Mouse (Mus musculus) spleen, adult 18-20 months (tissue): ENCODE measurements around the gene Clcn7.
"Not testable (repeated sequence)": the region's sequence is repeated elsewhere in the genome, so short reads cannot be mapped to it uniquely, and the experiment has no call there.

Experiments used
- DNase-seq, 2 experiments: peaks; one replicate each; pipeline ENCODE4 v3.0.0; 2022; ENCODE audit warnings: mixed read lengths in 2 of 2

The Clcn7 gene

GRCm38 (mm10) chr17:25133275-25133698, at the start of gene Clcn7:
Gene Clcn7 (plus strand): TSS chr17:25133391.
- peak; percentile 84 to 88 for DNase-seq

- DNase-seq: no peak
Observed at GRCm38 (mm10) chr17:25083444-25083931, 49.7 kb upstream of the Clcn7 start, which contains the start of gene Tmem204. Gene Tmem204 (minus strand): TSS chr17:25083591.

- no peak for DNase-seq
Observed at GRCm38 (mm10) chr17:25084835-25085385, 48.3 kb upstream of the Clcn7 start.

- DNase-seq: no peak
Observed at GRCm38 (mm10) chr17:25086724-25087123, 46.5 kb upstream of the Clcn7 start.

- DNase-seq: no peak
Observed at GRCm38 (mm10) chr17:25089158-25089557, 44.0 kb upstream of the Clcn7 start.

GRCm38 (mm10) chr17:25090450-25090849, 42.7 kb upstream of the Clcn7 start:
- DNase-seq: no peak

- DNase-seq: no peak
Observed at GRCm38 (mm10) chr17:25096221-25096620, 37.0 kb upstream of the Clcn7 start.

- no peak for DNase-seq
Observed at GRCm38 (mm10) chr17:25100052-25100451, 33.1 kb upstream of the Clcn7 start.

- no peak for DNase-seq
Observed at GRCm38 (mm10) chr17:25101338-25101737, 31.9 kb upstream of the Clcn7 start.

- no peak for DNase-seq
Observed at GRCm38 (mm10) chr17:25107786-25108185, 25.4 kb upstream of the Clcn7 start.

- DNase-seq: peak in 1 of 2 experiments; percentile 23
Observed at GRCm38 (mm10) chr17:25109578-25109977, 23.6 kb upstream of the Clcn7 start.

- DNase-seq: no peak
Observed at GRCm38 (mm10) chr17:25110590-25110989, 22.6 kb upstream of the Clcn7 start.

GRCm38 (mm10) chr17:25111220-25111619, 22.0 kb upstream of the Clcn7 start:
- no peak for DNase-seq

GRCm38 (mm10) chr17:25111739-25112422, 21.3 kb upstream of the Clcn7 start:
- DNase-seq: no peak

- no peak for DNase-seq
Observed at GRCm38 (mm10) chr17:25112423-25112810, 20.8 kb upstream of the Clcn7 start.

- no peak for DNase-seq
Observed at GRCm38 (mm10) chr17:25114908-25115645, 18.1 kb upstream of the Clcn7 start.

- peak; percentile 88 to 94 for DNase-seq
Observed at GRCm38 (mm10) chr17:25115664-25116432, 17.3 kb upstream of the Clcn7 start, which contains the start of gene Telo2. Gene Telo2 (minus strand): TSS chr17:25115967.

GRCm38 (mm10) chr17:25117263-25117662, 15.9 kb upstream of the Clcn7 start:
- peak in 1 of 2 experiments; percentile 14 for DNase-seq

- no peak for DNase-seq
Observed at GRCm38 (mm10) chr17:25120406-25120805, 12.8 kb upstream of the Clcn7 start, which contains the start of gene Ptx4. Gene Ptx4 (plus strand): TSS chr17:25120760.

GRCm38 (mm10) chr17:25123979-25124378, 9.2 kb upstream of the Clcn7 start:
- DNase-seq: peak in 1 of 2 experiments; percentile 43

- not testable (repeated sequence) for DNase-seq
Observed at GRCm38 (mm10) chr17:25125442-25126060, 7.6 kb upstream of the Clcn7 start.

- no peak for DNase-seq
Observed at GRCm38 (mm10) chr17:25127079-25127478, 6.1 kb upstream of the Clcn7 start.
